Mouse (Mus musculus): ENCODE data around the gene Sec11a. TPM values are rescaled to one million over a fixed set of nuclear protein-coding genes. Genes with fewer than 3 reads are reported as not detected.

The Sec11a gene
- polyA plus RNA-seq, 1 experiment, result 93.1 TPM

DNA sequence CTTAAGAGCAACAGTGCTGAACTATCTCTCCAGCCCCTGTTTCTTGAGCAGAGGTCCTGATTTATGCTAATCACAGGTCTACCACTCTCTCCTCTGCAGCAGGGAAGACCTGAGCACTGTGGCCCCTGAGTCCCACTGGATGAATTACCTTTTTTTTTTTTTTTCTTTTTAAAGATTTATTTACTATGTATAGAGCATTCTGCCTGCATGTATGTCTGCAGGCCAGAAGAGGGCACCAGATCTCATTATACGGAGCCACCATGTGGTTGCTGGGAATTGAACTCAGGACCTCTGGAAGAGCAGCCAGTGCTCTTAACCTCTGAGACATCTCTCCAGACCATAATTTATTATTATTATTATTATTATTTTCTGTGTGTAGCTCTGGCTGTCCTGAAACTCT, 61.9 kb downstream of the Sec11a start:
- no peak overlapping the region for H3K4me3 ChIP-seq (ENCODE audit: insufficient read depth, low read depth, low read length)
- DNase-seq, result no peak
- WGBS, result 23% methylated on average over 1 of the region's 1 CpGs
- no peaks in the 10 kb centered on the region for H3K36me3 ChIP-seq (ENCODE audit: control insufficient read depth, insufficient read depth, low read length)
- H3K4me1 ChIP-seq (ENCODE audit: control insufficient read depth, insufficient read depth, low read length), result peaks cover 9% of the 10 kb centered on the region
- TF ChIP-seq CTCF (conservative IDR thresholded peaks at IDR 0.05; ENCODE audit: insufficient read depth, insufficient read length, low read depth, low read length), result peak; percentile 37
- no peak for TF ChIP-seq POLR2A (IDR thresholded peaks at IDR 0.05; ENCODE audit: low read depth, low read length)
- no peak overlapping the region for H3K27ac ChIP-seq (ENCODE audit: insufficient read depth, low read depth, low read length)
- H3K27me3 ChIP-seq (replicated peaks; ENCODE audit: control insufficient read depth, insufficient read depth, low read length), result no peaks in the 10 kb centered on the region

DNA sequence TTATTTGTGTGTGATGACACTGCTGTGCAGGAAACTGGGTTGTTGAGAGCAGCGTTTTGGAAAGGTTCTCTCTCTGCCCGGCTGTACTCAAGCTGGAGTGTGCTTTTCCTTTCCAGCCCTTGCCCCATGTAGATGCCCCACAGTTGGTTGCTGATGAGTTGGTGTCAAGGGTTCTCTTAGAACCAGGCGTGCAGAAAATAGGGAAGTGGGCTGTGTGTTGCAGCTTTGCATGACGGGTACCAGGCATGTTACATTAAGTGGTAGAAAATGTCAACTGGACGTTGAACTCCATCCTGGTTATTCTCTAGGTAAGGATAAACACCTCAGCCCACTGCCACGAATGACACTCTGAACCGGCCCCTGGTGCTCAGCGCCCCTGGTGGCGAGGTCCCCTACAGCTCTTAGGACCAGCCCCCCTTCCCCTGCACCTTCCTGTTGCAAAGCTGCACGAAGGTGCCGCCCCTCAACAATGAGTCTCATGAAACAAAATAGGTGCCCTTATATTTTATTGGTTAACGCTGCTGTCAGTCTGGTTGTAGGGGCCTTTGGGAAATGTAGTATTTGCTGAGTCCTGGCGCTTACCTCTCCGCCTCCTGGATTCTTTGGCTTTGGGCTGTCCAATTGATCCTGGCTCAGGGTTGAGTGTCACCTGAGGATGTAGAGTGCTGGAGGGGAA, 64.6 kb downstream of the Sec11a start:
- Histone ChIP-seq H3K27ac (ENCODE audit: insufficient read depth, low read depth, low read length) (no peak overlapping the region), H3K4me3 (ENCODE audit: insufficient read depth, low read depth, low read length) (peak overlapping the region; percentile 29), H3K36me3 (ENCODE audit: control insufficient read depth, insufficient read depth, low read length) (no peaks in the 10 kb centered on the region), H3K27me3 (replicated peaks; ENCODE audit: control insufficient read depth, insufficient read depth, low read length) (no peaks in the 10 kb centered on the region), H3K4me1 (ENCODE audit: control insufficient read depth, insufficient read depth, low read length) (peaks cover 5% of the 10 kb centered on the region; the same call in 1 of the 2 replicates)
- DNase-seq, result peak; percentile 89
- 17% methylated on average over 14 of the region's 14 CpGs for WGBS
- TF ChIP-seq POLR2A (IDR thresholded peaks at IDR 0.05; ENCODE audit: low read depth, low read length) (no peak), CTCF (conservative IDR thresholded peaks at IDR 0.05; ENCODE audit: insufficient read depth, insufficient read length, low read depth, low read length) (peak; percentile 54)

DNA sequence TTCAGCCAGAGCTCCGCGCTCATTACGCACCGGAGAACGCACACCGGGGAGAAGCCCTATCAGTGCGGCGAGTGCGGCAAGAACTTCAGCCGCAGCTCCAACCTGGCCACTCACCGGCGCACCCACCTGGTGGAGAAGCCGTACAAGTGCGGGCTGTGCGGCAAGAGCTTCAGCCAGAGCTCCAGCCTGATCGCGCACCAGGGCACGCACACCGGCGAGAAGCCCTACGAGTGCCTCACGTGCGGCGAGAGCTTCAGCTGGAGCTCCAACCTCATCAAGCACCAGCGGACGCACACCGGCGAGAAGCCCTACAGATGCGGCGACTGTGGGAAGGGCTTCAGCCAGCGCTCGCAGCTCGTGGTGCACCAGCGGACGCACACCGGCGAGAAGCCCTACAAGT, 71.9 kb downstream of the Sec11a start:
- WGBS, result 78% methylated on average over 37 of the region's 37 CpGs
- H3K36me3 ChIP-seq (ENCODE audit: control insufficient read depth, insufficient read depth, low read length), result no peaks in the 10 kb centered on the region
- TF ChIP-seq POLR2A (IDR thresholded peaks at IDR 0.05; ENCODE audit: low read depth, low read length), result no peak
- no peak for TF ChIP-seq CTCF (conservative IDR thresholded peaks at IDR 0.05; ENCODE audit: insufficient read depth, insufficient read length, low read depth, low read length)

DNA sequence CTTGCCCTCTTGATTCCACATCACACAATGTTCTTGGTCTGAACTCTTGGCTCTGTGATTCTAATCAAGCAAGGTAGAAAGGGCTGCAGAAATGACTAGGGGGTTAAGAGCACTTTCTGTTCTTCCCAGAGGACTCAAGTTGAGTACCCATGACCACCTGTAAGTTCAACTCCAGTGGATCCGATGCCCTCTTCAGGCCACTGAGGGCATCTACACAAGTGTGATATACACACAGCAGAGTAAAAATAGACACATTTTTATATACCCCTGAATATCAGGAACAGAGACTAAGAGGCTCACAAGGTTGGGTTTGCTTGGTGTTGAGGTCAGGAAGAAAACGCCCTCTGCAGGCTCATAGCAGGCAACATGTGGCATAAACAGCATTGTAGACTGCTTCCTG, 73.9 kb downstream of the Sec11a start:
- H3K27ac ChIP-seq (ENCODE audit: insufficient read depth, low read depth, low read length), result no peak overlapping the region
- no peaks in the 10 kb centered on the region for H3K27me3 ChIP-seq (replicated peaks; ENCODE audit: control insufficient read depth, insufficient read depth, low read length)
- no peak overlapping the region for H3K4me3 ChIP-seq (ENCODE audit: insufficient read depth, low read depth, low read length)
- TF ChIP-seq CTCF (conservative IDR thresholded peaks at IDR 0.05; ENCODE audit: insufficient read depth, insufficient read length, low read depth, low read length) (0 out of 2 replicates have a peak, but pooled peaks have one; percentile 9), POLR2A (IDR thresholded peaks at IDR 0.05; ENCODE audit: low read depth, low read length) (no peak)
- no peaks in the 10 kb centered on the region; the same call in 1 of the 2 replicates for H3K36me3 ChIP-seq (ENCODE audit: control insufficient read depth, insufficient read depth, low read length)
- 96% methylated on average over 2 of the region's 2 CpGs for WGBS
- DNase-seq, result no peak
- H3K4me1 ChIP-seq (ENCODE audit: control insufficient read depth, insufficient read depth, low read length), result no peaks in the 10 kb centered on the region

More for the DNA sequence above, 71.9 kb downstream of the Sec11a start:
- Histone ChIP-seq H3K4me1 (ENCODE audit: control insufficient read depth, insufficient read depth, low read length) (no peaks in the 10 kb centered on the region), H3K27me3 (replicated peaks; ENCODE audit: control insufficient read depth, insufficient read depth, low read length) (no peaks in the 10 kb centered on the region), H3K4me3 (ENCODE audit: insufficient read depth, low read depth, low read length) (no peak overlapping the region), H3K27ac (ENCODE audit: insufficient read depth, low read depth, low read length) (no peak overlapping the region)
- no peak for DNase-seq

DNA sequence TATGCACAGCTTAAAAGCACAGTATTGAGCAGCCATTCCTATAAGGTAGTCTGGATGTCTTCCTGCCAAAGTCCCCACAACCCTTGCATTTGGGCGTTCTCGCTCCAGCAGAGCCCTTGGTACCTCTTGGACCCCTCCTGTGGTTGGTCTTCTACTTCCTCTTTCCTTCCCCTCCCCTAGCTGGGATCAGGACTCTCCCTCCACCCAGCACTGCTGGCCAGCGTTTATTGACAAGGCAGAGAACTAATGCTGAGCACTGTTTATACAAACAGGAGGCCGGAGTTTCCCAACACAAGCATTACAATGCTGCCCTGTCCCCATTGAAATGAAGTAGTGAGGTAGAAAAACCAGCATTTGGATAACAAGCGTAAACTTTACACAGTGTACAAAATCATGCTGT, 74.5 kb downstream of the Sec11a start:
- Histone ChIP-seq H3K4me3 (ENCODE audit: insufficient read depth, low read depth, low read length) (no peak overlapping the region), H3K36me3 (ENCODE audit: control insufficient read depth, insufficient read depth, low read length) (peaks cover 2% of the 10 kb centered on the region; the same call in 1 of the 2 replicates), H3K4me1 (ENCODE audit: control insufficient read depth, insufficient read depth, low read length) (no peaks in the 10 kb centered on the region; the same call in 1 of the 2 replicates), H3K27ac (ENCODE audit: insufficient read depth, low read depth, low read length) (no peak overlapping the region), H3K27me3 (replicated peaks; ENCODE audit: control insufficient read depth, insufficient read depth, low read length) (no peaks in the 10 kb centered on the region)
- no peak for DNase-seq
- TF ChIP-seq CTCF (conservative IDR thresholded peaks at IDR 0.05; ENCODE audit: insufficient read depth, insufficient read length, low read depth, low read length), result no peak
- TF ChIP-seq POLR2A (IDR thresholded peaks at IDR 0.05; ENCODE audit: low read depth, low read length), result no peak
- WGBS, result 90% methylated on average over 5 of the region's 5 CpGs

DNA sequence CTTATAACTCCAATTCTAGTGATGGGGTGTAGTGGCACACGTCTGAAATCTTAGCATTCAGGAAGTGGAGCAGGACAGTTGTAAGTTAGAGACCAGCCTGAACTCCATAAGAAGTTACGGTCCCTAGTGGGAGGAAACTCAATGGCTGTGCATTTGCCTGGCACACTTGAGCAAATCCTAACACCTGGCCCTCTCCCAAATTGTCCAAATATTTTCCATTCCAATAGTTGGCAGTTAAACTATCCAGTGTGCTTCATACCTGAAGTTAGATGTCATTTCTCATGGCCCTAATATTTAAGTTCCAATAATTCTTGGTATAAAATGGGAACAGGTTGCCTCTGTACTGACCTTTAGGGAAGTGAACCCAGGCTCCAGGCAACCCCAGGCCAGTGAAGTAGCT, 78.9 kb downstream of the Sec11a start:
- no peak overlapping the region for H3K4me3 ChIP-seq (ENCODE audit: insufficient read depth, low read depth, low read length)
- peaks cover 3% of the 10 kb centered on the region; the same call in 1 of the 2 replicates for H3K36me3 ChIP-seq (ENCODE audit: control insufficient read depth, insufficient read depth, low read length)
- DNase-seq, result peak; percentile 64
- 52% methylated on average over 2 of the region's 2 CpGs for WGBS
- H3K27ac ChIP-seq (ENCODE audit: insufficient read depth, low read depth, low read length), result peak overlapping the region; percentile 66; the same call in 1 of the 2 replicates
- no peak for TF ChIP-seq POLR2A (IDR thresholded peaks at IDR 0.05; ENCODE audit: low read depth, low read length)
- no peak for TF ChIP-seq CTCF (conservative IDR thresholded peaks at IDR 0.05; ENCODE audit: insufficient read depth, insufficient read length, low read depth, low read length)
- no peaks in the 10 kb centered on the region for H3K27me3 ChIP-seq (replicated peaks; ENCODE audit: control insufficient read depth, insufficient read depth, low read length)
- H3K4me1 ChIP-seq (ENCODE audit: control insufficient read depth, insufficient read depth, low read length), result peaks cover 21% of the 10 kb centered on the region

DNA sequence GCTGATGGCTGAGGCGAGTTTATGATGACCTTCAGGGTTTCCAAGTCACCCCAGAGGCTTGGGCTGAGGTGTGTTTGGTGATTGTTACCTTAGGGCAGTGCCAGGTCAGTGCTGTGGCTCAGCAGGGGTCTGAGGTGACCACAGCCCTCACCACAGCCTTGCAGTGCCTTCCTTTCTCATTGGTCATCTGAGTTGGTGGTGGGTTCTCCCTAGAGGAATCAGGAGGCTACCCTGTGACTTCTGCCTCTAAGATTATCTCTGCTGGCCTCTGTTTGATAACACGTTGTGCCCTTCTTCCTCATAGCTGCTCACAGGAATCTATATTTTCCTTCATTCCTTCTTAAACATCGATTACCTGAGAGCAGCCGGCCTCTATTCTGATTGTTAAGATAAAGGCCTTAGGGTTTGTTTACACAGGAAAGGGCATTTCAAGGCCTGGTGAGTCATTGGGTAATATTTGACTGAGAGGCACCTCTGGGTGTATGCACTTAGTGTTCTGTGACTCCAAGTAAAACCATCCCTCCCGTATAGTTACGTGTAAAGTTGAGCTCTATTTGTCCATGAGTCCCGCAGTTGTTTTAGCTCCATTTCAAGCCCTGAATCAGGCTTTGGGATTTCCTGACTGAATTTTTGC, 80.9 kb downstream of the Sec11a start:
- Histone ChIP-seq H3K36me3 (ENCODE audit: control insufficient read depth, insufficient read depth, low read length) (peaks cover 3% of the 10 kb centered on the region; the same call in 1 of the 2 replicates), H3K27ac (ENCODE audit: insufficient read depth, low read depth, low read length) (peak overlapping the region; percentile 95), H3K27me3 (replicated peaks; ENCODE audit: control insufficient read depth, insufficient read depth, low read length) (no peaks in the 10 kb centered on the region), H3K4me3 (ENCODE audit: insufficient read depth, low read depth, low read length) (no peak overlapping the region), H3K4me1 (ENCODE audit: control insufficient read depth, insufficient read depth, low read length) (peaks cover 21% of the 10 kb centered on the region)
- 31% methylated on average over 7 of the region's 7 CpGs for WGBS
- TF ChIP-seq POLR2A (IDR thresholded peaks at IDR 0.05; ENCODE audit: low read depth, low read length), result no peak
- no peak for TF ChIP-seq CTCF (conservative IDR thresholded peaks at IDR 0.05; ENCODE audit: insufficient read depth, insufficient read length, low read depth, low read length)
- peak; percentile 76 for DNase-seq
